Mouse (Mus musculus) small intestine, adult 2 months (tissue): Measurements from ENCODE around the gene Smg1. TPM values are rescaled to one million over a fixed set of nuclear protein-coding genes. Genes with fewer than 3 reads are reported as not detected.

Experiments
- H3K27ac ChIP-seq: fragments of 200-500 bp; 2 replicates; pipeline ENCODE4 v1.5.1; 2012; ENCODE audit warnings: low read depth, low read length, control low read depth, inconsistent platforms; ENCODE audit not compliant: insufficient read depth
- H3K27me3 ChIP-seq: fragments of 200-500 bp; 2 replicates; pipeline ENCODE4 v1.6.1; 2012; ENCODE audit warnings: mild to moderate bottlenecking, moderate library complexity, low read length, inconsistent platforms; ENCODE audit not compliant: control insufficient read depth, insufficient read depth
- H3K36me3 ChIP-seq: fragments of 200-500 bp; 2 replicates; pipeline ENCODE4 v1.6.1; 2012; ENCODE audit warnings: mild to moderate bottlenecking, low read length, control low read depth, inconsistent platforms; ENCODE audit not compliant: control insufficient read depth, insufficient read depth
- H3K4me1 ChIP-seq: fragments of 200-500 bp; 2 replicates; pipeline ENCODE4 v1.6.1; 2012; ENCODE audit warnings: low read length, inconsistent platforms, mixed read lengths; ENCODE audit not compliant: control insufficient read depth, insufficient read depth, insufficient read length
- H3K4me3 ChIP-seq: fragments of 200-500 bp; 2 replicates; pipeline ENCODE4 v1.5.1; 2012; ENCODE audit warnings: low read depth, mild to moderate bottlenecking, control low read depth, inconsistent platforms, low read length, moderate library complexity
- CTCF ChIP-seq: fragments of 200-500 bp; IDR thresholded peaks from 2 replicates; pipeline ENCODE4 v1.5.1; 2012; ENCODE audit warnings: low read depth, mild to moderate bottlenecking, control low read depth, inconsistent platforms, low read length, moderate library complexity, mixed read lengths; ENCODE audit not compliant: insufficient replicate concordance, insufficient read length; ENCODE audit errors: extremely low read depth
- POLR2A ChIP-seq: fragments of 200-500 bp; IDR thresholded peaks from 2 replicates; pipeline ENCODE4 v1.6.1; 2012; ENCODE audit warnings: low read depth, mild to moderate bottlenecking, control low read depth, inconsistent platforms, low read length, moderate library complexity
- WGBS: fragments of 180-500 bp; shearing (Covaris S2); methylation state at CpG from one replicate; pipeline ENCODE4 v1.1.7; 2018; 5-methylcytosine and 5-hydroxymethylcytosine counted together
- polyA plus RNA-seq: library from polyadenylated mRNA; depleted of rRNA; stranded (reverse); fragments of >200 nt; gene quantifications from 2 replicates; pipeline ENCODE4 v1.2.3, GENCODE M21; 2012

The Smg1 gene
- polyA plus RNA-seq, 1 experiment, result 38.3 TPM

GRCm38 (mm10) chr7:118258451-118258850 lies 15.0 kb upstream of the Smg1 start:
- Histone ChIP-seq H3K36me3 (no peaks in the 10 kb centered on the region), H3K27me3 (no peaks in the 10 kb centered on the region), H3K4me3 (no peak overlapping the region), H3K4me1 (peaks cover 3% of the 10 kb centered on the region; the same call in 1 of the 2 replicates), H3K27ac (no peak overlapping the region)
- TF ChIP-seq CTCF, result no peak
- TF ChIP-seq POLR2A, result no peak

GRCm38 (mm10) chr7:118256740-118257139 lies 13.3 kb upstream of the Smg1 start:
- Histone ChIP-seq H3K27ac (no peak overlapping the region), H3K27me3 (no peaks in the 10 kb centered on the region), H3K36me3 (no peaks in the 10 kb centered on the region), H3K4me3 (no peak overlapping the region), H3K4me1 (peaks cover 9% of the 10 kb centered on the region; the same call in 1 of the 2 replicates)
- 74% methylated on average over 6 of the region's 6 CpGs for WGBS
- no peak for TF ChIP-seq POLR2A
- TF ChIP-seq CTCF, result no peak

- WGBS, result 56% methylated on average over 8 of the region's 8 CpGs
Measured at GRCm38 (mm10) chr7:118254460-118254859, 11.0 kb upstream of the Smg1 start.

GRCm38 (mm10) chr7:118254015-118254414 lies 10.5 kb upstream of the Smg1 start:
- no peak overlapping the region for H3K4me3 ChIP-seq
- no peak overlapping the region for H3K27ac ChIP-seq
- H3K4me1 ChIP-seq, result peaks cover 21% of the 10 kb centered on the region; the same call in 1 of the 2 replicates
- no peak for TF ChIP-seq POLR2A
- TF ChIP-seq CTCF, result no peak
- H3K36me3 ChIP-seq, result no peaks in the 10 kb centered on the region
- no peaks in the 10 kb centered on the region for H3K27me3 ChIP-seq
- WGBS, result 40% methylated on average over 4 of the region's 4 CpGs

More at GRCm38 (mm10) chr7:118254460-118254859, 11.0 kb upstream of the Smg1 start:
- Histone ChIP-seq H3K36me3 (no peaks in the 10 kb centered on the region), H3K27me3 (no peaks in the 10 kb centered on the region), H3K4me3 (no peak overlapping the region), H3K4me1 (peaks cover 21% of the 10 kb centered on the region; the same call in 1 of the 2 replicates), H3K27ac (no peak overlapping the region)
- no peak for TF ChIP-seq CTCF
- no peak for TF ChIP-seq POLR2A

- peaks cover 25% of the 10 kb centered on the region; the same call in 1 of the 2 replicates for H3K4me1 ChIP-seq
- H3K27me3 ChIP-seq, result no peaks in the 10 kb centered on the region
- no peaks in the 10 kb centered on the region for H3K36me3 ChIP-seq
- 90% methylated on average over 3 of the region's 3 CpGs for WGBS
- peak overlapping the region; percentile 72 for H3K27ac ChIP-seq
- no peak overlapping the region for H3K4me3 ChIP-seq
- TF ChIP-seq CTCF (no peak), POLR2A (no peak)
Measured at GRCm38 (mm10) chr7:118252979-118253378, 9.5 kb upstream of the Smg1 start.

GRCm38 (mm10) chr7:118252349-118252748 lies 8.9 kb upstream of the Smg1 start:
- Histone ChIP-seq H3K36me3 (no peaks in the 10 kb centered on the region), H3K27ac (peak overlapping the region; percentile 72), H3K27me3 (no peaks in the 10 kb centered on the region), H3K4me3 (no peak overlapping the region), H3K4me1 (peaks cover 25% of the 10 kb centered on the region; the same call in 1 of the 2 replicates)
- TF ChIP-seq POLR2A (no peak), CTCF (no peak)
- WGBS, result 10% methylated on average over 4 of the region's 4 CpGs

GRCm38 (mm10) chr7:118251392-118252170 lies 8.1 kb upstream of the Smg1 start:
- TF ChIP-seq CTCF, result no peak
- no peak for TF ChIP-seq POLR2A
- 92% methylated on average over 2 of the region's 2 CpGs for WGBS
- peak overlapping the region; percentile 98 for H3K27ac ChIP-seq

More at GRCm38 (mm10) chr7:118251392-118252170, 8.1 kb upstream of the Smg1 start:
- no peaks in the 10 kb centered on the region for H3K27me3 ChIP-seq
- H3K36me3 ChIP-seq, result no peaks in the 10 kb centered on the region
- H3K4me3 ChIP-seq, result no peak overlapping the region
- peaks cover 25% of the 10 kb centered on the region; the same call in 1 of the 2 replicates for H3K4me1 ChIP-seq
